Mouse (Mus musculus) midbrain, embryonic 15.5 days (tissue): ENCODE results near the gene Hmgn2. TPM values are rescaled to one million over a fixed set of nuclear protein-coding genes. Genes with fewer than 3 reads are reported as not detected.

Experiments used
- ATAC-seq: fragments of 200-750 bp; cut with Nextera tagmentation; replicated peaks from 2 replicates; pipeline ENCODE4 v1.8.0; 2017; ENCODE audit warnings: moderate TSS enrichment
- H3K27ac ChIP-seq: fragments of 300-500 bp; sonication (generic); 2 replicates; pipeline ENCODE4 v1.5.1; 2015; ENCODE audit warnings: mild to moderate bottlenecking, inconsistent platforms
- H3K27me3 ChIP-seq: fragments of 300-500 bp; sonication (generic); replicated peaks from 2 replicates; pipeline ENCODE4 v1.6.1; 2015; ENCODE audit warnings: inconsistent platforms
- H3K36me3 ChIP-seq: fragments of 300-500 bp; sonication (generic); replicated peaks from 2 replicates; pipeline ENCODE4 v1.6.1; 2015; ENCODE audit warnings: inconsistent platforms
- H3K4me1 ChIP-seq: fragments of 300-500 bp; sonication (generic); 2 replicates; pipeline ENCODE4 v1.6.1; 2015; ENCODE audit warnings: inconsistent platforms
- H3K4me2 ChIP-seq: fragments of 300-500 bp; sonication (generic); 2 replicates; pipeline ENCODE4 v1.6.1; 2015; ENCODE audit warnings: inconsistent platforms, mild to moderate bottlenecking, moderate library complexity
- H3K4me3 ChIP-seq: fragments of 300-500 bp; sonication (generic); 2 replicates; pipeline ENCODE4 v1.5.1; 2015; ENCODE audit warnings: mild to moderate bottlenecking, inconsistent platforms
- H3K9ac ChIP-seq: fragments of 300-500 bp; sonication (generic); 2 replicates; pipeline ENCODE4 v1.6.1; 2015; ENCODE audit warnings: mild to moderate bottlenecking, inconsistent platforms
- H3K9me3 ChIP-seq: fragments of 300-500 bp; sonication (generic); 2 replicates; pipeline ENCODE4 v1.6.1; 2016; ENCODE audit warnings: inconsistent platforms
- WGBS: fragments of 180-500 bp; shearing (Covaris S2); methylation state at CpG from one replicate; pipeline ENCODE4 v1.1.7; 2015; ENCODE audit warnings: mixed read lengths; 5-methylcytosine and 5-hydroxymethylcytosine counted together
- polyA plus RNA-seq: library from polyadenylated mRNA; unstranded; fragments of >200 nt; fragmentation: Nextera tagmentation; extraction: Ambion mirVana; gene quantifications from 2 replicates; pipeline ENCODE4 v1.2.1, GENCODE M21; 2015

Hmgn2 gene
- 876 and 917 TPM in 2 replicates for polyA plus RNA-seq

GRCm38 (mm10) chr4:133968150-133968921 is at the start of gene Hmgn2:
Gene Hmgn2, minus strand, starts transcription at chr4:133968650.
- peaks cover 19% of the 10 kb centered on the region for H3K36me3 ChIP-seq
- under 1% methylated on average over 42 of the region's 42 CpGs for WGBS
- H3K27ac ChIP-seq: peak within 1 kb of the TSS; percentile 99
- peaks cover 38% of the 10 kb centered on the region for H3K4me1 ChIP-seq
- ATAC-seq: peak; percentile 63
- H3K4me2 ChIP-seq: peak within 1 kb of the TSS; percentile 91
- no peaks in the 10 kb centered on the region for H3K27me3 ChIP-seq
- peak within 1 kb of the TSS; percentile 92 for H3K9ac ChIP-seq
- peak within 1 kb of the TSS; percentile 58 for H3K4me3 ChIP-seq
- H3K9me3 ChIP-seq: no peaks in the 10 kb centered on the region

- H3K4me2 ChIP-seq: peak overlapping the region; percentile 63
- 3% methylated on average over 21 of the region's 21 CpGs for WGBS
- H3K9ac ChIP-seq: no peak overlapping the region
- H3K4me3 ChIP-seq: peak overlapping the region; percentile 37
- no peaks in the 10 kb centered on the region for H3K36me3 ChIP-seq
- no peak overlapping the region for H3K27ac ChIP-seq
- peaks cover 11% of the 10 kb centered on the region; the same call in 1 of the 2 replicates for H3K27me3 ChIP-seq
- H3K9me3 ChIP-seq: no peaks in the 10 kb centered on the region
- H3K4me1 ChIP-seq: peaks cover 38% of the 10 kb centered on the region
- ATAC-seq: no peak
These were observed 48.9 kb upstream of the Hmgn2 start for GRCm38 (mm10) chr4:134017201-134017865.

DNA sequence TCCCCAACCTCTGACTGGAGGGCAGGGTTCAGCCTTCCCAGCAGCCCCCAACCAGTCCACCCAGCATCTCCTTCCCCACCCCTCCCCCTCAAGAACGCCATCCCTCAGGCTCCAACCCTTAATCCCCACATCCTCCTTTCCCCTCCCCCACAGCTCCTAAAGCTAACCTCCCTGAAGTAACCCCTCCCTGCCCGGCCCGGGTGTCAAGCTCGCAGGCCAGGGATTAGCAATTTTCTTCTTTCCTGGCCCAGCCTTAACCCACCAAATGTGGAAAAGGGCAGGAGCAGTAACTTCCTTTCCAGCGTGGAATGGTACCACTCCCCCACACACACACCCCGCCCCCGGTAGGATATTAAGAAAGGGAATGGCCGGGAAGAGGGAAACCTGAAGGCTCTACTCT is 48.3 kb upstream of the Hmgn2 start:
- no peaks in the 10 kb centered on the region for H3K36me3 ChIP-seq
- H3K27ac ChIP-seq: no peak overlapping the region
- WGBS: 2% methylated on average over 8 of the region's 8 CpGs
- no peak for ATAC-seq
- peaks cover 11% of the 10 kb centered on the region; the same call in 1 of the 2 replicates for H3K27me3 ChIP-seq
- peaks cover 38% of the 10 kb centered on the region for H3K4me1 ChIP-seq
- H3K9me3 ChIP-seq: no peaks in the 10 kb centered on the region
- H3K4me2 ChIP-seq: peak overlapping the region; percentile 63
- H3K4me3 ChIP-seq: 0 out of 2 replicates have a peak overlapping the region, but pooled peaks have one; percentile 37
- no peak overlapping the region for H3K9ac ChIP-seq

GRCm38 (mm10) chr4:134016208-134016607 is 47.8 kb upstream of the Hmgn2 start:
- H3K4me3 ChIP-seq: no peak overlapping the region
- peaks cover 38% of the 10 kb centered on the region for H3K4me1 ChIP-seq
- H3K9ac ChIP-seq: no peak overlapping the region
- no peak for ATAC-seq
- H3K27ac ChIP-seq: no peak overlapping the region
- no peaks in the 10 kb centered on the region for H3K9me3 ChIP-seq
- no peak overlapping the region for H3K4me2 ChIP-seq
- WGBS: 5% methylated on average over 7 of the region's 7 CpGs
- H3K27me3 ChIP-seq: peaks cover 11% of the 10 kb centered on the region; the same call in 1 of the 2 replicates
- H3K36me3 ChIP-seq: no peaks in the 10 kb centered on the region

- 45% methylated on average over 12 of the region's 12 CpGs for WGBS
- Histone ChIP-seq H3K4me2 (no peak overlapping the region), H3K9me3 (no peaks in the 10 kb centered on the region), H3K4me1 (peaks cover 17% of the 10 kb centered on the region), H3K4me3 (no peak overlapping the region), H3K27ac (no peak overlapping the region), H3K9ac (no peak overlapping the region), H3K36me3 (no peaks in the 10 kb centered on the region), H3K27me3 (0 out of 2 replicates have a peak, but pooled peaks cover 6% of the 10 kb centered on the region)
- no peak for ATAC-seq
These were observed 44.5 kb upstream of the Hmgn2 start for GRCm38 (mm10) chr4:134012858-134013528.

- H3K27me3 ChIP-seq: no peaks in the 10 kb centered on the region
- H3K4me3 ChIP-seq: no peak overlapping the region
- H3K9me3 ChIP-seq: no peaks in the 10 kb centered on the region
- H3K36me3 ChIP-seq: no peaks in the 10 kb centered on the region
- H3K4me1 ChIP-seq: peaks cover 4% of the 10 kb centered on the region; the same call in 1 of the 2 replicates
- no peak overlapping the region for H3K9ac ChIP-seq
- H3K27ac ChIP-seq: no peak overlapping the region
- WGBS: 3% methylated on average over 16 of the region's 16 CpGs
- ATAC-seq: no peak
- no peak overlapping the region for H3K4me2 ChIP-seq
These were observed 43.3 kb upstream of the Hmgn2 start for GRCm38 (mm10) chr4:134011450-134012414.

- H3K4me1 ChIP-seq: no peaks in the 10 kb centered on the region
- no peaks in the 10 kb centered on the region for H3K36me3 ChIP-seq
- H3K9ac ChIP-seq: no peak overlapping the region
- no peak overlapping the region for H3K27ac ChIP-seq
- H3K27me3 ChIP-seq: no peaks in the 10 kb centered on the region
- WGBS: 61% methylated on average over 6 of the region's 6 CpGs
- H3K4me2 ChIP-seq: no peak overlapping the region
- H3K9me3 ChIP-seq: no peaks in the 10 kb centered on the region
- ATAC-seq: no peak
- H3K4me3 ChIP-seq: no peak overlapping the region
These were observed 41.3 kb upstream of the Hmgn2 start for GRCm38 (mm10) chr4:134009709-134010108.

GRCm38 (mm10) chr4:134006845-134007244 is 38.4 kb upstream of the Hmgn2 start:
- H3K27ac ChIP-seq: no peak overlapping the region
- 89% methylated on average over 3 of the region's 3 CpGs for WGBS
- no peaks in the 10 kb centered on the region for H3K27me3 ChIP-seq
- no peaks in the 10 kb centered on the region for H3K9me3 ChIP-seq
- no peak overlapping the region for H3K4me2 ChIP-seq
- no peaks in the 10 kb centered on the region for H3K4me1 ChIP-seq
- H3K36me3 ChIP-seq: no peaks in the 10 kb centered on the region
- ATAC-seq: no peak
- H3K4me3 ChIP-seq: no peak overlapping the region
- no peak overlapping the region for H3K9ac ChIP-seq

GRCm38 (mm10) chr4:134005581-134006358 is 37.3 kb upstream of the Hmgn2 start:
- Histone ChIP-seq H3K36me3 (no peaks in the 10 kb centered on the region), H3K27ac (no peak overlapping the region), H3K4me1 (no peaks in the 10 kb centered on the region), H3K4me2 (no peak overlapping the region), H3K9me3 (no peaks in the 10 kb centered on the region), H3K9ac (no peak overlapping the region), H3K27me3 (no peaks in the 10 kb centered on the region), H3K4me3 (no peak overlapping the region)
- WGBS: 69% methylated on average over 12 of the region's 12 CpGs
- ATAC-seq: no peak

- H3K36me3 ChIP-seq: no peaks in the 10 kb centered on the region
- no peak for ATAC-seq
- no peaks in the 10 kb centered on the region for H3K27me3 ChIP-seq
- H3K9ac ChIP-seq: no peak overlapping the region
- WGBS: 9% methylated on average over 5 of the region's 5 CpGs
- H3K4me1 ChIP-seq: peaks cover 13% of the 10 kb centered on the region
- H3K27ac ChIP-seq: no peak overlapping the region
- no peak overlapping the region for H3K4me2 ChIP-seq
- no peak overlapping the region for H3K4me3 ChIP-seq
- H3K9me3 ChIP-seq: no peaks in the 10 kb centered on the region
These were observed 34.5 kb upstream of the Hmgn2 start for GRCm38 (mm10) chr4:134002903-134003302.

GRCm38 (mm10) chr4:134002246-134002645 is 33.8 kb upstream of the Hmgn2 start:
- no peaks in the 10 kb centered on the region for H3K27me3 ChIP-seq
- no peaks in the 10 kb centered on the region for H3K36me3 ChIP-seq
- no peak overlapping the region for H3K4me2 ChIP-seq
- no peak overlapping the region for H3K27ac ChIP-seq
- H3K9ac ChIP-seq: no peak overlapping the region
- no peaks in the 10 kb centered on the region for H3K9me3 ChIP-seq
- ATAC-seq: no peak
- H3K4me3 ChIP-seq: no peak overlapping the region
- H3K4me1 ChIP-seq: peaks cover 13% of the 10 kb centered on the region
- 20% methylated on average over 4 of the region's 4 CpGs for WGBS
